Mouse (Mus musculus) heart, embryonic 14.5 days (tissue): ENCODE results near the gene Vps26c. TPM values are rescaled to one million over a fixed set of nuclear protein-coding genes. Genes with fewer than 3 reads are reported as not detected.
A peak's percentile ranks its signal among the peaks of the same experiment; 100 is the strongest.

Experiments used
- ATAC-seq: fragments of 200-750 bp; cut with Nextera tagmentation; 2 replicates; pipeline ENCODE4 v1.8.0; 2017; ENCODE audit warnings: low read depth, moderate TSS enrichment; ENCODE audit not compliant: insufficient number of reproducible peaks, insufficient read depth, low FRiP score
- H3K27ac ChIP-seq, 2 experiments: fragments of 200-500 bp in 1 of 2; fragments of 300-500 bp in 1 of 2; sonication (generic) in 1 of 2; replicated peaks in 1 of 2; 2 replicates each; pipeline ENCODE4 v1.5.1; 2012 to 2014; ENCODE audit warnings: low read depth in 2 of 2, low read length in 2 of 2, control low read depth in 1 of 2, mild to moderate bottlenecking in 1 of 2, mixed read lengths in 1 of 2; ENCODE audit not compliant: control insufficient read depth in 1 of 2, insufficient read depth in 1 of 2
- H3K27me3 ChIP-seq: fragments of 300-500 bp; sonication (generic); 2 replicates; pipeline ENCODE4 v1.6.1; 2014; ENCODE audit warnings: mild to moderate bottlenecking, low read length, control low read depth; ENCODE audit not compliant: control insufficient read depth, insufficient read depth
- H3K36me3 ChIP-seq: fragments of 300-500 bp; sonication (generic); 2 replicates; pipeline ENCODE4 v1.6.1; 2014; ENCODE audit warnings: mild to moderate bottlenecking, control low read depth, low read length, mixed read lengths; ENCODE audit not compliant: control insufficient read depth, insufficient read depth
- H3K4me1 ChIP-seq, 2 experiments: fragments of 200-500 bp in 1 of 2; fragments of 300-500 bp in 1 of 2; sonication (generic) in 1 of 2; 2 replicates each; pipeline ENCODE4 v1.6.1; 2012 to 2014; ENCODE audit warnings: low read length in 2 of 2, control low read depth in 1 of 2, mixed read lengths in 1 of 2; ENCODE audit not compliant: control insufficient read depth in 2 of 2, insufficient read depth in 2 of 2
- H3K4me2 ChIP-seq: fragments of 300-500 bp; sonication (generic); 2 replicates; pipeline ENCODE4 v1.6.1; 2014; ENCODE audit warnings: mild to moderate bottlenecking, low read length
- H3K4me3 ChIP-seq, 2 experiments: fragments of 200-500 bp in 1 of 2; fragments of 300-500 bp in 1 of 2; sonication (generic) in 1 of 2; 2 replicates each; pipeline ENCODE4 v1.5.1; 2012 to 2014; ENCODE audit warnings: low read length in 2 of 2, mild to moderate bottlenecking in 2 of 2, control low read depth in 1 of 2, low read depth in 1 of 2, moderate library complexity in 1 of 2; ENCODE audit not compliant: control insufficient read depth in 1 of 2, insufficient read depth in 1 of 2
- H3K9ac ChIP-seq: fragments of 300-500 bp; sonication (generic); 2 replicates; pipeline ENCODE4 v1.6.1; 2014; ENCODE audit warnings: mild to moderate bottlenecking, low read length
- H3K9me3 ChIP-seq: fragments of 300-500 bp; sonication (generic); 2 replicates; pipeline ENCODE4 v1.6.1; 2016; ENCODE audit warnings: low read length, control low read depth; ENCODE audit not compliant: control insufficient read depth
- WGBS: fragments of 180-500 bp; shearing (Covaris S2); extraction: QIAGEN DNeasy Blood & Tissue Kit; methylation state at CpG from one replicate; pipeline ENCODE4 v1.1.7; 2014; 5-methylcytosine and 5-hydroxymethylcytosine counted together
- polyA plus RNA-seq: library from polyadenylated mRNA; unstranded; fragments of >200 nt; fragmentation: Nextera tagmentation; extraction: Ambion mirVana; gene quantifications from 2 replicates; pipeline ENCODE4 v1.2.1, GENCODE M21; 2014

The Vps26c gene
- polyA plus RNA-seq, 1 experiment from 2014 or later: 56.3 TPM

DNA sequence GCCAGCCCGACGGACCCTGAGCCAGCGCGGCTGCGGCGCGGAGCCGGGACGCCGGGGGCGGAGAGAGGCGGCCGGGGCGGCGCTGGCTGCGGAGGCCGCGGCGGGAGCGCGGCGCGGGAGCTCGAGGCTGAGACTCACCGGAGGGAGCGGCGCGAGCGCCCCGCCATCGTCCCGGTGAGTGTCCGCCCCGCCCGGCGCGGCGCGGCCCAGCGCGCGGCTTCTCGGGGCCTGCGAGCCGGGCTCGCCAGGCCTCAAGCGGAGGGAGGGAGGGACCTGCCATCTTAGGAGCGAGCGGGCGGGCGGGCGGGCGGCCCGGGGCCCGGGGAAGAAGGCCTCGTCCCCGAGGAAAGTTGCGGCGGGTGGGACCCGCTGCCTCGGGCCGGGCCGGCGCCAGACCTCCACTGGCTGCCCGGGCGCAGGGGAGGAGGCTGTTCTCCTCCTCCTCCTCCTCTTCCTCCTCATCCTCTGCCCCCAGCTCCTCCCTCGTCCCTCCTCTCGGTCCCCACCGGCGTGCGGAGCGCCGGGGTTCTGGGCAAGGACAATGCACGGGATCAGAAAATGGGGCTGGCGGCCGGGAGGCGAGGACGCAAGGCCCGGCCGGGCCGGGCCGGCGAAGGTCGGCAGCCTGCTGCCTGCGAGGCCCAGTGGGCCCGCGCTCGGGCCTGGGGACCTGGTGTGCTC lies 43.9 kb upstream of the Vps26c start:
- Histone ChIP-seq H3K9me3 (no peaks in the 10 kb centered on the region), H3K9ac (peak overlapping the region; percentile 100), H3K4me2 (peak overlapping the region; percentile 67), H3K27me3 (no peaks in the 10 kb centered on the region), H3K27ac (peak overlapping the region; percentile 99 to 100), H3K36me3 (no peaks in the 10 kb centered on the region), H3K4me1 (peaks cover 8 to 46% of the 10 kb centered on the region in 2 experiments), H3K4me3 (peak overlapping the region; percentile 70 to 92)
- WGBS: under 1% methylated on average over 62 of the region's 88 CpGs
- peak; percentile 18 for ATAC-seq

DNA sequence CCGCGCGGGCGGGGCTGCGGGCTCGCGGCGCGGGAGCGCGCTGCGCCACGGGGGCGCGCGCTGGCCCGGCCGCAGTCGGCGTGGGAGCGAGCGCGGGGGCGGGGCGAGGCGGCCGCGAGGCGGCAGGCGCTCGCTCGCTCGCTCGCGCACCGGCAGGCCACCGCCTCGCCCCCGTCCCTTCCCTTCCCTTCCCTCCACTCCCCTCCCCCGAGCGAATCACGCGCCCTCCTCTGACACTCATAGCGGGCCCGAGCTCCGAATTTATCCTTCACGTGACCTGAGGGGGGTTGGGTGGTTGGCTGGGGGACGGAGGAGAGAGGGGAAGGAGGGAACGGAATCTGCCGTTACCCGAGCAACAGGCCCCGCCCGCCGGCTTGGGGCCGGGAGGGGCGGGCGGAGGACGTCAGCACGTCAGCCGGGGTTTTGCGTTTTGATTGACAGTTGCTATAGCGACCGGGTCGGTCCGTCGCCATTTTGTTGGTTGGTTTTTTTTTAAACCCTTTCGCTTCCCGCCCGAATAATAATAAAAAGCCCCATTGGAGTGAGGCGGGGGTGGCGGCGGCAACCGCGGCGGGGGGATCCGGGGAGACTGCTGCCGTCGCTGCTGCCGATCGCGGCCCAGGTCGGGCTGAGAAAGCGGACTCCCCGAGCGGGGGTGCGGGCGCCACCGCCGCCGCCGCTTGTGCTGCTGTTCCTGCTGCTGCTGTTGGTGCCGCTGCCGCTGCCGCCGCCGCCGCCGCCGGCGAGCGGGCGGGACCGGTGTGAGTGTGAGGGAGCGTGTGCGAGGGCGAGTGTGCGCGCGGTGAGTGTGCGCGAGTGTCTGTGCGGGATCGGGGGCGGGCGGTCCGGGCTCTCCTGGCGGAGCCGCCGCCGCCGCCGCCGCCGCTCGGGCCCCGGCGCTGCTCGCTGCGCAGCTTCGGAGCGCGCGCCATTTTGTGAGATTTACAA lies 42.9 kb upstream of the Vps26c start, which contains the start of gene Dyrk1a:
Gene Dyrk1a, plus strand, starts transcription at position 782 of the 948 bp plus-strand sequence.
- Histone ChIP-seq H3K4me1 (peaks cover 7 to 39% of the 10 kb centered on the region in 2 experiments), H3K27ac (peak within 1 kb of the TSS; percentile 99 to 100), H3K36me3 (no peaks in the 10 kb centered on the region), H3K4me3 (peak within 1 kb of the TSS; percentile 70 to 92), H3K4me2 (peak within 1 kb of the TSS; percentile 67), H3K9ac (peak within 1 kb of the TSS; percentile 100), H3K9me3 (no peaks in the 10 kb centered on the region), H3K27me3 (no peaks in the 10 kb centered on the region)
- peak; percentile 93 for ATAC-seq
- WGBS: under 1% methylated on average over 93 of the region's 133 CpGs

DNA sequence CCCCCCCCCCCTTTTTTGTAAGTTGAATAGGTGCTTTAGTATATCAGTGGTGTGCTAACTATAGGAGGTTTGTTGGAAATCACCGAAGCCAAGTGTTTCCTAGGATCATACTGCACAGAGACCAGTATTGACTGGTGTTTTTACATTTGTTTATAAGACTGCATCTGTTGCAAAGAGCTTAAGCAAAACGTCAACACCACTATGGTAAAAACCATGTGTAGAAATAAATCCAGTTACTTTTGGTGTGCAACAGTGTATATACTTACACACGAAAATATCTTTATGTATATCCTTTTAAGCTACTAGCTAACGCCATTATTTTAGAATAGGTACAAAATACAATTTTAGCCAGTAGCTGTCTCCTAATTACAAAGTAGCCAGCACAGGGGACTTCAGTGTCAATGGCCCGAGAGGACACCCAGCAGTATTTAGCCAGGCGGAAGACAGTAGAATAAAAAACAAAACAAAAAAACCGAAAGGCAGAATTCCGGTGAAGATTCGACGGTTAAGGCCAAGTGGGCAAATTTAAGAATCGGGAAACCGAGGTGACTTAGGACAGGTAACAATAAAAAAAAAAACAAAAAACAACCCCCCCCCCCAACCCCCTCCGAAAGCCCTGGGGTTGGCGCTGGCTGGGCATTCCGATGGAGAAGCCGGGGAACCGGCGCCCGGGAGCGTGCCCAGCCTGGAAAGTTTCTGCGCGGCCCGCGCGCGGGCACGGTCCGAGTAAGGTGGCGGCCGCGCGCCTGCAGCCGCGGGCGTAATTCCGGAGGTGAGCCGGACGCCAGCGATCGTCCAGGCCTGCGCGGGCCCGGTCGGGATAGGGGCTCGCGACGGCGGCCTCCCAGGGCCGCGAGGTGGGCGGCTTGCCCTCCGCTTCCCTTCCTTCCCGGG lies 42.0 kb upstream of the Vps26c start:
- Histone ChIP-seq H3K4me3 (peak overlapping the region; percentile 61 to 70), H3K36me3 (no peaks in the 10 kb centered on the region), H3K4me2 (peak overlapping the region; percentile 60), H3K27me3 (no peaks in the 10 kb centered on the region), H3K9ac (peak overlapping the region; percentile 81), H3K9me3 (no peaks in the 10 kb centered on the region), H3K27ac (peak overlapping the region; percentile 95 to 100), H3K4me1 (peaks cover 5 to 30% of the 10 kb centered on the region in 2 experiments)
- WGBS: 2% methylated on average over 48 of the region's 53 CpGs
- peak; percentile 79 for ATAC-seq

DNA sequence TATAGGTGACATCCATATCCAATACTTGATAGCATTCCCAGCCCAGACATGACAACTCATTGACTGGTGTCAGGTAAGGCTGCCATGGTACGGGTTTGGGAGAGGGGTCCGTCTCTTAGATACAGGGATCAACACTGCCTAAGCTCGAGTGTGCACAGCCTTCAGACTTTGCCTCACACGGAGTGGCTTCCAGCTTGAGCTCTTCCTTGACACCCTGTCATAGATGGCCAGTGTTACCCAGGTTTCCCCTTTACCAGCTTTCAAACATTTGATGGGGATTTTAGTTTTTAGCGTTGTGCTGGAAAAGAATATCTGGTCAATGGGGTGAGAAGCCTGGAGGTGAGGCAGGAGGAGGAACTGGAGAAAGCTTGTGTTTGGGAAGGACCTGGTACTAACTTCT lies 41.1 kb upstream of the Vps26c start:
- Histone ChIP-seq H3K4me2 (peak overlapping the region; percentile 60), H3K27ac (peak overlapping the region; percentile 30 to 100; a peak in 3 of 4 replicates), H3K4me1 (peaks cover 5 to 22% of the 10 kb centered on the region in 2 experiments), H3K9me3 (no peaks in the 10 kb centered on the region), H3K9ac (peak overlapping the region; percentile 81), H3K36me3 (no peaks in the 10 kb centered on the region), H3K4me3 (0 out of 4 replicates have a peak overlapping the region, but pooled peaks of 1 of the 2 experiments have one; percentile 70), H3K27me3 (no peaks in the 10 kb centered on the region)
- WGBS: 59% methylated on average over 5 of the region's 5 CpGs
- ATAC-seq: no peak

DNA sequence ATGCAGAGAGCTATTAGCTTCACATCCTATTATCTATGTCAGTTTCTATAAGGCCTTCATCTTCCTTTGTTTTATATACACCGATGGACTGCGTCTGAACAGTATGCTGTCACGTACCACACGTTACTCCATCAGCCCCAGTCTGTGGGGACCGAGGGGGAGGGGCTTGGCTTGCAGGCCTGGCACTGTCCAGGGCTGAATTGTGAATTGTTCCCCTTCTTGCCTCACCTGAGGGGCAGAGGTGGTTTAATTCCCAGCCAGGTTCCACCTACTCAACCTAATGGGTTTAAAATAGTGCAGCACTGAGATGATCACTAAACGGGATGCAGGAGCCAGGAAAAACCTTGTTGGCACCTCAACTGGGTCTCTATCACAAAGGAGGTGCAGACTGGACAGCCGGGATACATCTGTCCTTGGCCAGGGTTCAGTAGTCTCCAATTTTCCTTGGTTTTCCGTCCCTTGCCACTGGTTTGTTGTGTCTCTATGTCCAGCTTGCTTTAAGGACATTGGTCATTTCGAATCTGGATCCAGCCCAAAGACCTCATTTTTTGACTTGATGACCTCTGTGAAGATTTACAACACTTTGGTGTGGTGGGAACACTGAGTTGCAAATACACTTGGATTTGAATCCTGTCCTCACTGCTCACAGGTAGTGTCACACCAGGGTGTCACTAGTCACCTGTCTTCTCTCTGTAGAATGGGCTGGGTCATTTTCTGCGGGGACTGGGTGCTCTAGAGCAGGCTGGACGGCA lies 40.4 kb upstream of the Vps26c start:
- Histone ChIP-seq H3K9me3 (no peaks in the 10 kb centered on the region), H3K9ac (no peak overlapping the region), H3K36me3 (no peaks in the 10 kb centered on the region), H3K4me1 (peaks cover 4 to 16% of the 10 kb centered on the region in 2 experiments), H3K27ac (no peak overlapping the region), H3K4me2 (no peak overlapping the region), H3K27me3 (no peaks in the 10 kb centered on the region), H3K4me3 (no peak overlapping the region)
- no peak for ATAC-seq
- 76% methylated on average over 11 of the region's 11 CpGs for WGBS

DNA sequence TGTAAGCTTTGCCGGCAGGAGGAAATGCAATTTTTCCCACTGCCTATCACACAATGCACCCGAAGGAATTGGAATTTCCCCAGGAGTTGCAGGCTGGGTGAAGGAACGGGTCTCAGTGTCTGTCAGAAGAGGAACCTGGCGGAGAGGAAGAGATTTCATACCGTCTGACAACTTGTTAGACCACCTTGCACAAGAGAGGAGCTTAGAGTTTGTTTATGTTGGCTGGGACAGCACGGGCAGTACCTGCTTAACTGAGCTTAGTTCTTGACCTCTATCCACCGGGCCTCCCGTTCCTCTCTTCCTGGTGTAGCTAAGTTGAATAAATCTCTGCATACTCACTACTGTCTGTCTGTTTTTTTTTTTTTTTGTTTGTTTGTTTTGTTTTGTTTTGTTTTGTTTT lies 39.5 kb upstream of the Vps26c start:
- WGBS: 48% methylated on average over 8 of the region's 8 CpGs
- no peaks in the 10 kb centered on the region for H3K9me3 ChIP-seq
- H3K4me2 ChIP-seq: no peak overlapping the region
- no peaks in the 10 kb centered on the region for H3K27me3 ChIP-seq
- ATAC-seq: no peak
- no peak overlapping the region for H3K9ac ChIP-seq
- H3K4me1 ChIP-seq: peaks cover 3 to 10% of the 10 kb centered on the region in 2 experiments; a peak in 2 of 4 replicates
- H3K27ac ChIP-seq: 0 out of 4 replicates have a peak overlapping the region, but pooled peaks of 1 of the 2 experiments have one; percentile 0
- no peak overlapping the region for H3K4me3 ChIP-seq
- H3K36me3 ChIP-seq: no peaks in the 10 kb centered on the region
